Mouse (Mus musculus): Measurements from ENCODE around the gene Gm17693. TPM values are rescaled to one million over a fixed set of nuclear protein-coding genes. Genes with fewer than 3 reads are reported as not detected.

Gene Gm17693
- not detected for polyA plus RNA-seq (2015; fragmentation: Illumina TruSeq; extraction: RNeasy Lipid Tissue Mini Kit (QIAGEN cat#74804); ENCODE audit: low read depth, low replicate concordance)

GRCm38 (mm10) chrX:125705144-125705543, at the start of gene Gm17693:
Gene Gm17693 (plus strand): TSS chrX:125705444.

Data from brain, adult 10 weeks (tissue).